Mouse (Mus musculus): Measurements from ENCODE around the gene Id2. TPM values are rescaled to one million over a fixed set of nuclear protein-coding genes. Genes with fewer than 3 reads are reported as not detected.

Id2 gene
- 444 and 475 TPM in 2 replicates for polyA plus RNA-seq (2015; fragmentation: Nextera tagmentation; extraction: Ambion mirVana)

DNA sequence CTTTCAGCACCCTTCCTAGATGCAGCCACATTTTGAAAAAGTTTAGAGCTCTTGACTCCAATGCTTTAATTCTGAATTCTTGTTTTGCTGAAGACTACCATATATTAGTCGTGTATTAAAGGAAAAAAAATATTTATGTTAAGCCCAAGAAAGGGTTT, at the start of gene Id2:
Gene Id2, minus strand, starts transcription at position 89 of the 158 bp plus-strand sequence.
- Histone ChIP-seq H3K4me3 (ENCODE audit: low read depth, low read length) (peak within 1 kb of the TSS; percentile 63), H3K27ac (ENCODE audit: low read length) (peak within 1 kb of the TSS; percentile 96), H3K9me3 (ENCODE audit: low read length) (no peaks in the 10 kb centered on the region), H3K4me2 (replicated peaks; ENCODE audit: low read depth, low read length) (peak within 1 kb of the TSS; percentile 92), H3K9ac (replicated peaks; ENCODE audit: low read depth) (peak within 1 kb of the TSS; percentile 66), H3K4me1 (ENCODE audit: insufficient read depth, low read depth, low read length) (peaks cover 28% of the 10 kb centered on the region; the same call in 1 of the 2 replicates), H3K36me3 (ENCODE audit: insufficient read depth, low read length) (no peaks in the 10 kb centered on the region), H3K27me3 (replicated peaks; ENCODE audit: insufficient read depth, low read length) (no peaks in the 10 kb centered on the region)
- 5% methylated on average over 1 of the region's 1 CpGs for WGBS
- DNase-seq (ENCODE audit: low spot score) (no peak), ATAC-seq (no peak)
- TF ChIP-seq CTCF (IDR thresholded peaks at IDR 0.05), result no peak
- TF ChIP-seq EP300 (IDR thresholded peaks at IDR 0.05), result no peak

DNA sequence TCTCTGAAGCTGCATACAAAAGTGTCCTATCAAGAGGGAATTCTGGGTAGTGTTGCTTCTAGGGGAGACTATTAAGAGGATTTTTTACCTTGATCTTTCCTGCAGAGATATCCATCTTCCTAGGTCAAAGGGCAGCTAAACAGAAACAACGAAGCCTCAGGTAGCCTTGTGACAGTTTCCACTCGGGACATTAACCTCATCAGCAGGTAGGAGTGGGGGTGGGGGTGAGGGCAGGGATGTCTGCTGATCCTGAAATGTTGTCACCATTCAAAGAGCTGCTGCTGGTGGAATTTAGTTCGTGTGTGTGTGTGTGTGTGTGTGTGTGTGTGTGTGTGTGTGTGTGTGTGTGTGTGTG, 48.4 kb upstream of the Id2 start:
- WGBS, result 58% methylated on average over 3 of the region's 3 CpGs
- H3K36me3 ChIP-seq (ENCODE audit: insufficient read depth, low read length), result no peaks in the 10 kb centered on the region
- H3K9ac ChIP-seq (replicated peaks; ENCODE audit: low read depth), result no peak overlapping the region
- H3K9me3 ChIP-seq (ENCODE audit: low read length), result no peaks in the 10 kb centered on the region
- ATAC-seq (no peak), DNase-seq (ENCODE audit: low spot score) (no peak)
- H3K4me3 ChIP-seq (ENCODE audit: low read depth, low read length), result no peak overlapping the region
- peaks cover 6% of the 10 kb centered on the region; the same call in 1 of the 2 replicates for H3K4me1 ChIP-seq (ENCODE audit: insufficient read depth, low read depth, low read length)
- TF ChIP-seq CTCF (IDR thresholded peaks at IDR 0.05), result no peak
- no peak for TF ChIP-seq EP300 (IDR thresholded peaks at IDR 0.05)
- H3K4me2 ChIP-seq (replicated peaks; ENCODE audit: low read depth, low read length), result no peak overlapping the region
- no peak overlapping the region for H3K27ac ChIP-seq (ENCODE audit: low read length)
- H3K27me3 ChIP-seq (replicated peaks; ENCODE audit: insufficient read depth, low read length), result no peaks in the 10 kb centered on the region

DNA sequence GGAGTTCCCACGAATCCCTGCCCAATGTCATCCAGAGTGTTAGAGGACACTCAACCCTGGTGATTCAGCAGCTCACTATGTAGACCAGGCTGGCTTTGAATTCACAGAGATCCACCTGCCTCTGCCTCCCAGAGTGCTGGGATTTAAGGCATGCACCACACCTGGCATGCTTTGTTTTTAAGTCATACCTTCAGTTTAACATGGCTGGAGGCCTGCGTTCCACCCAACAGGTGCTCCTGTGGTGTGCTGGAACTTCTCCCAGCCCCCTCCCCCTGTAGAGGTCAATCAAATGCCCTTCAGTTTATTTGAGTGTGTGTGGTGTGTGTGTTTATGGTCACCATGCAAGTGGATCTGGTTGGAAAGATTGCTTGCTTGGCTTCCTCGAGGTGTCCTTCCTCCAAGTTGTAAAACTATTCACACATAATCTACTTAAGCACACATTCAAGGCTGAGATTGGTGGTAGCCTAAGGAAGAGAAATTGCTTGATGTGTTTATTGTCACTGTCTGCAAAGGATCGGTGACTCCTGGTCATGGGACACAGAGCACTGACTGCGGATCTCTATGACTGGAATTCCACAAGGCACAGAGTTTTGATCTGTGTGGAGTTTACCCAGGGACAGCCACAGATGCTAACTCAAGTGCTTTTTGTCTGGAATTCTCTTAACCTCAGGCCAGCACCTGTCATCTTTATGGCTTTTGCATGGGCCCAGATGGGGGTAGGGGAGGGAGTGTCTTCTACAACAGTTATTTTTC, 47.8 kb upstream of the Id2 start:
- Histone ChIP-seq H3K4me3 (ENCODE audit: low read depth, low read length) (no peak overlapping the region), H3K36me3 (ENCODE audit: insufficient read depth, low read length) (no peaks in the 10 kb centered on the region), H3K9me3 (ENCODE audit: low read length) (no peaks in the 10 kb centered on the region), H3K27me3 (replicated peaks; ENCODE audit: insufficient read depth, low read length) (no peaks in the 10 kb centered on the region), H3K4me1 (ENCODE audit: insufficient read depth, low read depth, low read length) (peaks cover 6% of the 10 kb centered on the region; the same call in 1 of the 2 replicates), H3K4me2 (replicated peaks; ENCODE audit: low read depth, low read length) (no peak overlapping the region), H3K27ac (ENCODE audit: low read length) (no peak overlapping the region), H3K9ac (replicated peaks; ENCODE audit: low read depth) (no peak overlapping the region)
- 63% methylated on average over 5 of the region's 5 CpGs for WGBS
- ATAC-seq, result no peak
- no peak for TF ChIP-seq CTCF (IDR thresholded peaks at IDR 0.05)
- no peak for TF ChIP-seq EP300 (IDR thresholded peaks at IDR 0.05)
- DNase-seq (ENCODE audit: low spot score), result no peak

- TF ChIP-seq EP300 (IDR thresholded peaks at IDR 0.05) (no peak), CTCF (IDR thresholded peaks at IDR 0.05) (no peak)
- Histone ChIP-seq H3K4me1 (ENCODE audit: insufficient read depth, low read depth, low read length) (peaks cover 6% of the 10 kb centered on the region; the same call in 1 of the 2 replicates), H3K4me3 (ENCODE audit: low read depth, low read length) (no peak overlapping the region), H3K9me3 (ENCODE audit: low read length) (no peaks in the 10 kb centered on the region), H3K27ac (ENCODE audit: low read length) (no peak overlapping the region), H3K36me3 (ENCODE audit: insufficient read depth, low read length) (no peaks in the 10 kb centered on the region), H3K9ac (replicated peaks; ENCODE audit: low read depth) (no peak overlapping the region), H3K4me2 (replicated peaks; ENCODE audit: low read depth, low read length) (no peak overlapping the region), H3K27me3 (replicated peaks; ENCODE audit: insufficient read depth, low read length) (no peaks in the 10 kb centered on the region)
- ATAC-seq (no peak), DNase-seq (ENCODE audit: low spot score) (no peak)
- WGBS, result 34% methylated on average over 2 of the region's 2 CpGs
Measured at GRCm38 (mm10) chr12:25143492-25143891, 46.6 kb upstream of the Id2 start.

DNA sequence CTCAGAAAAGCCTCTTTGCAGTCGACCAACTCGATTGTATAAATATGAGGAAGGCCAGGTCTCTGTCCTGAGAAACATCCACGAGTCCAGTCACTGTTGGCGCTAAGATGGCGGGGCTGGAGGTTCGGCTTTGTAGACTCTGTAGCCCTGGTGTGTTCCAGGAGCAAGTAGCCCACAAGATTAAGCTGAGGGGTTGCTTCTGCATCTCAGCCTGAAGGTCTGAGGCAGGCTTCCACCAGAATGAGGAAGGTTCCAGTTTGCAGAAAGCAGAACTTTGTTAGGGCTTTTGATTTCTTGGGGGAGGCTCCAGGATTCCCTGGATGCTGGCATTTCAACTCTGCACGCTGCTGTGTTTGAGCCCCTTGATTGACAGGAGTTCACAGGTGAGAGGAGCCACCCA, 45.3 kb upstream of the Id2 start:
- Histone ChIP-seq H3K9ac (replicated peaks; ENCODE audit: low read depth) (no peak overlapping the region), H3K4me2 (replicated peaks; ENCODE audit: low read depth, low read length) (no peak overlapping the region), H3K27ac (ENCODE audit: low read length) (no peak overlapping the region), H3K27me3 (replicated peaks; ENCODE audit: insufficient read depth, low read length) (no peaks in the 10 kb centered on the region), H3K4me1 (ENCODE audit: insufficient read depth, low read depth, low read length) (peaks cover 6% of the 10 kb centered on the region; the same call in 1 of the 2 replicates), H3K9me3 (ENCODE audit: low read length) (no peaks in the 10 kb centered on the region), H3K4me3 (ENCODE audit: low read depth, low read length) (no peak overlapping the region), H3K36me3 (ENCODE audit: insufficient read depth, low read length) (no peaks in the 10 kb centered on the region)
- ATAC-seq, result no peak
- TF ChIP-seq EP300 (IDR thresholded peaks at IDR 0.05) (no peak), CTCF (IDR thresholded peaks at IDR 0.05) (no peak)
- no peak for DNase-seq (ENCODE audit: low spot score)
- WGBS, result 67% methylated on average over 7 of the region's 7 CpGs

- Histone ChIP-seq H3K9me3 (ENCODE audit: low read length) (no peaks in the 10 kb centered on the region), H3K9ac (replicated peaks; ENCODE audit: low read depth) (no peak overlapping the region), H3K27me3 (replicated peaks; ENCODE audit: insufficient read depth, low read length) (no peaks in the 10 kb centered on the region), H3K36me3 (ENCODE audit: insufficient read depth, low read length) (no peaks in the 10 kb centered on the region), H3K4me2 (replicated peaks; ENCODE audit: low read depth, low read length) (no peak overlapping the region), H3K4me1 (ENCODE audit: insufficient read depth, low read depth, low read length) (peaks cover 6% of the 10 kb centered on the region; the same call in 1 of the 2 replicates), H3K27ac (ENCODE audit: low read length) (no peak overlapping the region), H3K4me3 (ENCODE audit: low read depth, low read length) (no peak overlapping the region)
- DNase-seq (ENCODE audit: low spot score), result no peak
- no peak for ATAC-seq
- 72% methylated on average over 7 of the region's 7 CpGs for WGBS
- TF ChIP-seq EP300 (IDR thresholded peaks at IDR 0.05), result no peak
- TF ChIP-seq CTCF (IDR thresholded peaks at IDR 0.05), result no peak
Measured at GRCm38 (mm10) chr12:25141311-25141710, 44.4 kb upstream of the Id2 start.

- no peaks in the 10 kb centered on the region for H3K9me3 ChIP-seq (ENCODE audit: low read length)
- no peaks in the 10 kb centered on the region for H3K36me3 ChIP-seq (ENCODE audit: insufficient read depth, low read length)
- no peak overlapping the region for H3K4me2 ChIP-seq (replicated peaks; ENCODE audit: low read depth, low read length)
- no peaks in the 10 kb centered on the region for H3K27me3 ChIP-seq (replicated peaks; ENCODE audit: insufficient read depth, low read length)
- no peak overlapping the region for H3K9ac ChIP-seq (replicated peaks; ENCODE audit: low read depth)
- no peak for DNase-seq (ENCODE audit: low spot score)
- H3K4me3 ChIP-seq (ENCODE audit: low read depth, low read length), result no peak overlapping the region
- 66% methylated on average over 6 of the region's 6 CpGs for WGBS
- no peak for ATAC-seq
- TF ChIP-seq CTCF (IDR thresholded peaks at IDR 0.05), result no peak
- TF ChIP-seq EP300 (IDR thresholded peaks at IDR 0.05), result no peak
- no peak overlapping the region for H3K27ac ChIP-seq (ENCODE audit: low read length)
- H3K4me1 ChIP-seq (ENCODE audit: insufficient read depth, low read depth, low read length), result peaks cover 6% of the 10 kb centered on the region; the same call in 1 of the 2 replicates
Measured at GRCm38 (mm10) chr12:25140115-25140514, 43.2 kb upstream of the Id2 start.
